Mouse (Mus musculus): ENCODE measurements around the gene Mon1a. TPM values are rescaled to one million over a fixed set of nuclear protein-coding genes. Genes with fewer than 3 reads are reported as not detected.

The Mon1a gene
- 9.9 and 11.5 TPM in 2 replicates for polyA plus RNA-seq (2014; fragmentation: Nextera tagmentation; extraction: Ambion mirVana)

DNA sequence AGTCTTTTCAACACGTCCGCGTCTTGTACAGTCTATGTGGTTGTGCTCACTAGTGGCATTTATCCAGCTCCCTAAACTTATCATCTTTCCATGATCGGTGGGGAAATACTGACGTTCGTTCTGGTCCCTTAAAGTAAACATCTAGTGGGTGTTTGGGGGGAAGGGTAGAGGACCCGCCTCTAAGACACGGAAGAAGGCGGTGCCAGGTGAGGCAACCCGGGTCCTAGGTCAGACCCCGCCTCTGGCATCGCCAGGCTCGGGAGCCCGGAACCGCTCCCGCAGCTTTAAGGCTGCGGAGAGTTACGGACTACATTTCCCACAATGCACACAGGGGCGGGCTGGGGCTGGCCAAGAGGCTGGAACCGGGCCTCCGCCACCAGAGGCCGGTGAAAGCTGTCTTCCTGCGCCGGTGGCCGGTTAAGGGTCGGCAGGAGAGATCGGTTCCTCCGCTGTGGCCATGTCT lies at the start of gene Mon1a:
Gene Mon1a (plus strand): TSS at position 348 of the 463 bp plus-strand sequence.
- no peaks in the 10 kb centered on the region for H3K9me3 ChIP-seq (ENCODE audit: control insufficient read depth, low read length)
- peak; percentile 97 for ATAC-seq (ENCODE audit: low FRiP score, low TSS enrichment)
- H3K4me2 ChIP-seq (replicated peaks; ENCODE audit: low read depth, low read length) = peak within 1 kb of the TSS; percentile 86
- peaks cover 6% of the 10 kb centered on the region for H3K4me1 ChIP-seq (ENCODE audit: control insufficient read depth, insufficient read depth, low read length)
- H3K27ac ChIP-seq (ENCODE audit: low read depth, low read length) = no peak within 1 kb of the TSS
- 1% methylated on average over 28 of the region's 28 CpGs for WGBS
- H3K27me3 ChIP-seq (ENCODE audit: control insufficient read depth, insufficient read depth, low read length) = peaks cover 5% of the 10 kb centered on the region; the same call in 1 of the 2 replicates
- H3K4me3 ChIP-seq (ENCODE audit: low read length) = peak within 1 kb of the TSS; percentile 81
- peak within 1 kb of the TSS; percentile 75 for H3K9ac ChIP-seq (ENCODE audit: low read depth, low read length)
- H3K36me3 ChIP-seq (ENCODE audit: control insufficient read depth, insufficient read depth, low read length) = no peaks in the 10 kb centered on the region

DNA sequence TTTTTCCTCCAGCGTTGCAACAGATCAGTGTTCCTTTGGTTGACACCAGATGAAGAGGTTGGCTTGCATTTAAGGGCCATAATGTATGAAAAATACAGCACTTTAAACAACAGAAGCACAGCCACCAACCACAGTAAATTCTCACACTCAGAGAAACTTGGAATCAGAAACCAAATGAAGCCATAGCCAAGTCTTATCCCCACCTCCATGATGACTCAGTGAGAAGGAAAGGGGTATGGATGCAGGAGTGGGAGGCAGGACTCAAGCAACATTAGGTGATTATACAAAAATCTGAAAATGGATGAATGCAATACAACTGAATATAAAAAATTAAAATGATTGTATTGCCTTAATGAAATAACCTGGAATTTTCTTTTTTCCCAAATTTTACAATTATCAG lies 49.1 kb upstream of the Mon1a start:
- ATAC-seq (ENCODE audit: low FRiP score, low TSS enrichment) = no peak
- no peaks in the 10 kb centered on the region for H3K27me3 ChIP-seq (ENCODE audit: control insufficient read depth, insufficient read depth, low read length)
- H3K36me3 ChIP-seq (ENCODE audit: control insufficient read depth, insufficient read depth, low read length) = peaks cover 24% of the 10 kb centered on the region; the same call in 1 of the 2 replicates
- 98% methylated on average over 1 of the region's 1 CpGs for WGBS
- H3K4me2 ChIP-seq (replicated peaks; ENCODE audit: low read depth, low read length) = no peak overlapping the region
- H3K27ac ChIP-seq (ENCODE audit: low read depth, low read length) = no peak overlapping the region
- H3K4me3 ChIP-seq (ENCODE audit: low read length) = no peak overlapping the region
- H3K9ac ChIP-seq (ENCODE audit: low read depth, low read length) = no peak overlapping the region
- no peaks in the 10 kb centered on the region for H3K9me3 ChIP-seq (ENCODE audit: control insufficient read depth, low read length)
- H3K4me1 ChIP-seq (ENCODE audit: control insufficient read depth, insufficient read depth, low read length) = no peaks in the 10 kb centered on the region

DNA sequence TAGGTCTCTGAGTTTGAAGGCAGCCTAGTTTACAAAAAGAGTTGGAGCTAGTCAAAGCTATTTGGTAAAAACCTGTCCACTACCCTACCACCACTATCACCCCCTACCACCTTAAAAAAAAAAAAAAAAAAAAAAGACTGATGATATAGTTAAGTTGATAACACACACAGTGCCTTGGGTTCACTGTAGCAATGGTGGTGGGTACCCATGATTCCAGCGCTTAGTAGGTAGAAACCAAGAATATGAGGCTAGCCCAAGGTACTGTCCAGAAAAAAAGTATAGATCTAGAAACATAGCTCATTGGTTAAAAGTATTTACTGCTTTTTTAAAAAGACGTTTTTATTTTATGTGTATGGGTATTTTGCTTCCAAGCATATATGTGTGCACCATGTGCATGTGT lies 45.2 kb upstream of the Mon1a start:
- Histone ChIP-seq H3K9ac (ENCODE audit: low read depth, low read length) (no peak overlapping the region), H3K36me3 (ENCODE audit: control insufficient read depth, insufficient read depth, low read length) (peaks cover 43% of the 10 kb centered on the region), H3K9me3 (ENCODE audit: control insufficient read depth, low read length) (no peaks in the 10 kb centered on the region), H3K4me1 (ENCODE audit: control insufficient read depth, insufficient read depth, low read length) (no peaks in the 10 kb centered on the region), H3K4me3 (ENCODE audit: low read length) (no peak overlapping the region), H3K27me3 (ENCODE audit: control insufficient read depth, insufficient read depth, low read length) (no peaks in the 10 kb centered on the region), H3K4me2 (replicated peaks; ENCODE audit: low read depth, low read length) (no peak overlapping the region), H3K27ac (ENCODE audit: low read depth, low read length) (no peak overlapping the region)
- ATAC-seq (ENCODE audit: low FRiP score, low TSS enrichment) = no peak
- 91% methylated on average over 2 of the region's 2 CpGs for WGBS

DNA sequence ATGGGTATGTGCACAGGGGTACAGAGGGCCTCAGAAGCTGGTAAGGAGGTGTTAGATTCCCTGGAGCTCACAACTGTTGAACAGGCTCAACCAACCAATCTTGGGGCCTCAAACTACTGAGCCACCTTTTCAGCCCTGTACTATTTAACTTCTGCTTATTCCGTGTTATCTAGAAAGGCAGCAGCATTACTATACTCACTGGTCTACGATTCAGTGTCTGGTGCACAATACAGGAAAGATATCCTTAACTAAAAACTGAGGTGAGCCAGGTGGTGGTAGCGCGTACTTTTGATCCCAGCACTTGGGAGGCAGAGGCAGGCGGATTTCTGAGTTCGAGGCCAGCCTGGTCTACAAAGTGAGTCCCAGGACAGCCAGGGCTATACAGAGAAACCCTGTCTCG lies 39.0 kb upstream of the Mon1a start:
- Histone ChIP-seq H3K27ac (ENCODE audit: low read depth, low read length) (no peak overlapping the region), H3K36me3 (ENCODE audit: control insufficient read depth, insufficient read depth, low read length) (peaks cover 61% of the 10 kb centered on the region), H3K9me3 (ENCODE audit: control insufficient read depth, low read length) (no peaks in the 10 kb centered on the region), H3K27me3 (ENCODE audit: control insufficient read depth, insufficient read depth, low read length) (no peaks in the 10 kb centered on the region), H3K4me1 (ENCODE audit: control insufficient read depth, insufficient read depth, low read length) (no peaks in the 10 kb centered on the region), H3K9ac (ENCODE audit: low read depth, low read length) (no peak overlapping the region), H3K4me3 (ENCODE audit: low read length) (no peak overlapping the region), H3K4me2 (replicated peaks; ENCODE audit: low read depth, low read length) (no peak overlapping the region)
- WGBS = 95% methylated on average over 7 of the region's 7 CpGs
- ATAC-seq (ENCODE audit: low FRiP score, low TSS enrichment) = no peak

DNA sequence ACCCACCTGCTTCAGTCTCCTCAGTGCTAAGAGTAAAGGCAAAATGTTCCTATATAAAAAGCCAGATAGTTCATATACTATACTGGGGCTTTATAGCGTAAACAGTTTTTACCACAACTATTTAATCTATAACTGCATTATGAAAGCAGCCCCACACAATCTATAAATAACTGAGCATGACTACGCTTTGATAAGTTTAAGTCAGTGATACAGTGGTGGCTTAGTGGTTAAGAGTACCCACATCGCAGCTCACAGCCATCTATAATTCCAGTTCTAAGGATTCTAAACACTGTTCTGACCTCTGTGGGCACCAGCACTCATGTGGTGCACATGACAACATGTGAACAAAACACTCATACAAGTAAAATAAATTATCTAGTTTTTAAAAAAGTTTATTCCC lies 29.6 kb upstream of the Mon1a start:
- H3K9me3 ChIP-seq (ENCODE audit: control insufficient read depth, low read length) = no peaks in the 10 kb centered on the region
- ATAC-seq (ENCODE audit: low FRiP score, low TSS enrichment) = no peak
- H3K36me3 ChIP-seq (ENCODE audit: control insufficient read depth, insufficient read depth, low read length) = peaks cover 31% of the 10 kb centered on the region
- no peaks in the 10 kb centered on the region for H3K4me1 ChIP-seq (ENCODE audit: control insufficient read depth, insufficient read depth, low read length)
- no peaks in the 10 kb centered on the region for H3K27me3 ChIP-seq (ENCODE audit: control insufficient read depth, insufficient read depth, low read length)
- H3K4me3 ChIP-seq (ENCODE audit: low read length) = no peak overlapping the region
- H3K27ac ChIP-seq (ENCODE audit: low read depth, low read length) = no peak overlapping the region
- 97% methylated on average over 3 of the region's 3 CpGs for WGBS
- no peak overlapping the region for H3K9ac ChIP-seq (ENCODE audit: low read depth, low read length)
- no peak overlapping the region for H3K4me2 ChIP-seq (replicated peaks; ENCODE audit: low read depth, low read length)

GRCm38 (mm10) chr9:107864493-107864892 lies 23.5 kb upstream of the Mon1a start:
- no peak for ATAC-seq (ENCODE audit: low FRiP score, low TSS enrichment)
- H3K27ac ChIP-seq (ENCODE audit: low read depth, low read length) = no peak overlapping the region
- H3K4me2 ChIP-seq (replicated peaks; ENCODE audit: low read depth, low read length) = no peak overlapping the region
- H3K4me3 ChIP-seq (ENCODE audit: low read length) = no peak overlapping the region
- H3K36me3 ChIP-seq (ENCODE audit: control insufficient read depth, insufficient read depth, low read length) = peaks cover 15% of the 10 kb centered on the region
- WGBS = 70% methylated on average over 1 of the region's 1 CpGs
- no peak overlapping the region for H3K9ac ChIP-seq (ENCODE audit: low read depth, low read length)
- no peaks in the 10 kb centered on the region for H3K27me3 ChIP-seq (ENCODE audit: control insufficient read depth, insufficient read depth, low read length)
- H3K9me3 ChIP-seq (ENCODE audit: control insufficient read depth, low read length) = no peaks in the 10 kb centered on the region
- H3K4me1 ChIP-seq (ENCODE audit: control insufficient read depth, insufficient read depth, low read length) = no peaks in the 10 kb centered on the region

- Histone ChIP-seq H3K36me3 (ENCODE audit: control insufficient read depth, insufficient read depth, low read length) (0 out of 2 replicates have a peak, but pooled peaks cover 6% of the 10 kb centered on the region), H3K27ac (ENCODE audit: low read depth, low read length) (no peak overlapping the region), H3K4me1 (ENCODE audit: control insufficient read depth, insufficient read depth, low read length) (peaks cover 1% of the 10 kb centered on the region; the same call in 1 of the 2 replicates), H3K9me3 (ENCODE audit: control insufficient read depth, low read length) (no peaks in the 10 kb centered on the region), H3K4me3 (ENCODE audit: low read length) (no peak overlapping the region), H3K9ac (ENCODE audit: low read depth, low read length) (no peak overlapping the region), H3K27me3 (ENCODE audit: control insufficient read depth, insufficient read depth, low read length) (no peaks in the 10 kb centered on the region), H3K4me2 (replicated peaks; ENCODE audit: low read depth, low read length) (no peak overlapping the region)
- WGBS = 95% methylated on average over 2 of the region's 2 CpGs
- no peak for ATAC-seq (ENCODE audit: low FRiP score, low TSS enrichment)
These were observed 21.9 kb upstream of the Mon1a start for GRCm38 (mm10) chr9:107866081-107866480.

DNA sequence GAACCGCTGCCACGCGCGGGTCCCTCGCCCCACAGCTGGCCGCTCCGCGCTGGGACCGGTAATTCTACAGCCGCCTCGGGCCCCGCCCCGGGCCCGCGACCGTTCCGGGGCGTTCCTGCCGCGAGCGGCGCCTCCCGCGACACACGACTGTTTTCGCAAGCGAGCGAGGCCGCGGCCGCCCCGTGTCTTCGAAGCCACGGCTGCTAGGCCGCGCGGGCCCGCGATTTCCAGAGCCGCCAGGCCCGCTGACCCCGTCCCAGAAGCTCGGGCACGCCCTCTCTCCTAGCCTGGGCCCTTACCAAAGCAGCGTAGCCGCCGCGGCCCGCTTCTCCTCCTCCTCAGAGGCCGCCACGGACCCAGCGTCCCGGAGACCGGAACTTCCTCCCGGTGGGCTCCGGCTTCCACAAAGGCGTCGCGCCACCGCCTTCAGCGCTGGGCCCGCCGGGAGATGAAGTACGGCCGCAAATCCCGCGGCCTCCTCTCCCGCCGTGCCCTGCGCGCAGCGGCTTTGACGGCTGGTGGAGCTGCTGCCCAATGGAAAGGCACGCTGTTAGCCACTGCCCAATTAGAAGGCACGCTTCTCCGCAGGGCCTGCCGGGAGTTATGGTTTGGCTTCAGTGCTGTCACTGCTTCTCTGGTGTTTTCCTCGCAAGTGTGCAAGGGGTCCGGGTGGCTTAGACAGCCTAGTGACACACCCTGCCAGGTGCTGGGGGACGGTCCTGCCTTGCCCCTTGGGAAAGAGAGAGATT lies 15.4 kb upstream of the Mon1a start:
- peak; percentile 99 for ATAC-seq (ENCODE audit: low FRiP score, low TSS enrichment)
- H3K27me3 ChIP-seq (ENCODE audit: control insufficient read depth, insufficient read depth, low read length) = no peaks in the 10 kb centered on the region
- peak overlapping the region; percentile 91 for H3K27ac ChIP-seq (ENCODE audit: low read depth, low read length)
- WGBS = under 1% methylated on average over 77 of the region's 80 CpGs
- H3K36me3 ChIP-seq (ENCODE audit: control insufficient read depth, insufficient read depth, low read length) = 0 out of 2 replicates have a peak, but pooled peaks cover 5% of the 10 kb centered on the region
- H3K4me3 ChIP-seq (ENCODE audit: low read length) = peak overlapping the region; percentile 93
- H3K4me2 ChIP-seq (replicated peaks; ENCODE audit: low read depth, low read length) = peak overlapping the region; percentile 72
- H3K9ac ChIP-seq (ENCODE audit: low read depth, low read length) = peak overlapping the region; percentile 91
- H3K9me3 ChIP-seq (ENCODE audit: control insufficient read depth, low read length) = no peaks in the 10 kb centered on the region
- H3K4me1 ChIP-seq (ENCODE audit: control insufficient read depth, insufficient read depth, low read length) = peaks cover 10% of the 10 kb centered on the region

GRCm38 (mm10) chr9:107873137-107873536 lies 14.8 kb upstream of the Mon1a start, which contains the start of gene Rbm6:
TSS of gene Rbm6 (minus strand) at chr9:107873237.
- H3K4me1 ChIP-seq (ENCODE audit: control insufficient read depth, insufficient read depth, low read length) = peaks cover 10% of the 10 kb centered on the region
- peak within 1 kb of the TSS; percentile 93 for H3K4me3 ChIP-seq (ENCODE audit: low read length)
- WGBS = 9% methylated on average over 14 of the region's 14 CpGs
- H3K27me3 ChIP-seq (ENCODE audit: control insufficient read depth, insufficient read depth, low read length) = no peaks in the 10 kb centered on the region
- H3K36me3 ChIP-seq (ENCODE audit: control insufficient read depth, insufficient read depth, low read length) = no peaks in the 10 kb centered on the region
- peak within 1 kb of the TSS; percentile 72 for H3K4me2 ChIP-seq (replicated peaks; ENCODE audit: low read depth, low read length)
- H3K9ac ChIP-seq (ENCODE audit: low read depth, low read length) = peak within 1 kb of the TSS; percentile 91
- no peaks in the 10 kb centered on the region for H3K9me3 ChIP-seq (ENCODE audit: control insufficient read depth, low read length)
- no peak for ATAC-seq (ENCODE audit: low FRiP score, low TSS enrichment)
- H3K27ac ChIP-seq (ENCODE audit: low read depth, low read length) = peak within 1 kb of the TSS; percentile 91
